Mouse (Mus musculus) lung, embryonic 16.5 days (tissue): ENCODE data around the gene Gnat2. TPM values are rescaled to one million over a fixed set of nuclear protein-coding genes. Genes with fewer than 3 reads are reported as not detected.
A peak's percentile ranks its signal among the peaks of the same experiment; 100 is the strongest.

Experiments used
- ATAC-seq: fragments of 200-750 bp; cut with Nextera tagmentation; 2 replicates; pipeline ENCODE4 v1.8.0; 2017; ENCODE audit warnings: low read depth, mild to moderate bottlenecking, moderate library complexity
- H3K27ac ChIP-seq: fragments of 300-500 bp; sonication (generic); 2 replicates; pipeline ENCODE4 v1.5.1; 2014; ENCODE audit warnings: mild to moderate bottlenecking, control low read depth, low read length
- H3K27me3 ChIP-seq: fragments of 300-500 bp; sonication (generic); 2 replicates; pipeline ENCODE4 v1.6.1; 2014; ENCODE audit warnings: low read depth, low read length, mixed read lengths; ENCODE audit not compliant: control insufficient read depth, insufficient read depth
- H3K36me3 ChIP-seq: fragments of 300-500 bp; sonication (generic); 2 replicates; pipeline ENCODE4 v1.6.1; 2014; ENCODE audit warnings: low read length; ENCODE audit not compliant: control insufficient read depth, insufficient read depth
- H3K4me1 ChIP-seq: fragments of 300-500 bp; sonication (generic); replicated peaks from 2 replicates; pipeline ENCODE4 v1.6.1; 2014; ENCODE audit warnings: low read length, mixed read lengths; ENCODE audit not compliant: control insufficient read depth, insufficient read depth
- H3K4me2 ChIP-seq: fragments of 300-500 bp; sonication (generic); 2 replicates; pipeline ENCODE4 v1.6.1; 2014; ENCODE audit warnings: low read depth, low read length, control low read depth
- H3K4me3 ChIP-seq: fragments of 300-500 bp; sonication (generic); 2 replicates; pipeline ENCODE4 v1.5.1; 2014; ENCODE audit warnings: mild to moderate bottlenecking, low read length, control low read depth
- H3K9ac ChIP-seq: fragments of 300-500 bp; sonication (generic); 2 replicates; pipeline ENCODE4 v1.6.1; 2014; ENCODE audit warnings: low read length, control low read depth
- H3K9me3 ChIP-seq: fragments of 300-500 bp; sonication (generic); 2 replicates; pipeline ENCODE4 v1.6.1; 2016; ENCODE audit warnings: low read length; ENCODE audit not compliant: control insufficient read depth
- WGBS: fragments of 180-500 bp; shearing (Covaris S2); extraction: QIAGEN DNeasy Blood & Tissue Kit; methylation state at CpG from one replicate; pipeline ENCODE4 v1.1.7; 2014; 5-methylcytosine and 5-hydroxymethylcytosine counted together
- polyA plus RNA-seq: library from polyadenylated mRNA; unstranded; fragments of >200 nt; fragmentation: Nextera tagmentation; extraction: Ambion mirVana; gene quantifications from 2 replicates; pipeline ENCODE4 v1.2.1, GENCODE M21; 2015

The Gnat2 gene
- 0.80 and 1.6 TPM in 2 replicates for polyA plus RNA-seq

GRCm38 (mm10) chr3:108092536-108093115 lies at the start of gene Gnat2:
Gene Gnat2, plus strand, starts transcription at chr3:108092789.
- Histone ChIP-seq H3K27ac (no peak within 1 kb of the TSS), H3K9me3 (no peaks in the 10 kb centered on the region), H3K4me1 (0 out of 2 replicates have a peak, but pooled peaks cover 3% of the 10 kb centered on the region), H3K4me3 (no peak within 1 kb of the TSS), H3K36me3 (no peaks in the 10 kb centered on the region), H3K27me3 (no peaks in the 10 kb centered on the region), H3K9ac (no peak within 1 kb of the TSS), H3K4me2 (no peak within 1 kb of the TSS)
- WGBS: 75% methylated on average over 15 of the region's 15 CpGs
- ATAC-seq: no peak

- peak within 1 kb of the TSS; percentile 90 for H3K4me2 ChIP-seq
- peak within 1 kb of the TSS; percentile 68 for H3K27ac ChIP-seq
- no peaks in the 10 kb centered on the region for H3K27me3 ChIP-seq
- peak; percentile 97 for ATAC-seq
- H3K9me3 ChIP-seq: no peaks in the 10 kb centered on the region
- peaks cover 3% of the 10 kb centered on the region; the same call in 1 of the 2 replicates for H3K4me1 ChIP-seq
- H3K9ac ChIP-seq: peak within 1 kb of the TSS; percentile 75
- no peaks in the 10 kb centered on the region for H3K36me3 ChIP-seq
- WGBS: 3% methylated on average over 29 of the region's 29 CpGs
- peak within 1 kb of the TSS; percentile 61 for H3K4me3 ChIP-seq
Observed at GRCm38 (mm10) chr3:108044394-108045140, 48.0 kb upstream of the Gnat2 start, which contains the start of gene Gstm4. Gene Gstm4, minus strand, starts transcription at chr3:108044894.

- H3K9me3 ChIP-seq: no peaks in the 10 kb centered on the region
- H3K4me2 ChIP-seq: no peak overlapping the region
- H3K36me3 ChIP-seq: no peaks in the 10 kb centered on the region
- peaks cover 3% of the 10 kb centered on the region; the same call in 1 of the 2 replicates for H3K4me1 ChIP-seq
- ATAC-seq: no peak
- WGBS: 79% methylated on average over 2 of the region's 2 CpGs
- H3K9ac ChIP-seq: no peak overlapping the region
- H3K27me3 ChIP-seq: no peaks in the 10 kb centered on the region
- no peak overlapping the region for H3K4me3 ChIP-seq
- H3K27ac ChIP-seq: no peak overlapping the region
Observed at GRCm38 (mm10) chr3:108046944-108047655, 45.5 kb upstream of the Gnat2 start.

- Histone ChIP-seq H3K36me3 (no peaks in the 10 kb centered on the region), H3K4me3 (no peak overlapping the region), H3K4me2 (no peak overlapping the region), H3K27ac (no peak overlapping the region), H3K9me3 (no peaks in the 10 kb centered on the region), H3K9ac (no peak overlapping the region), H3K27me3 (no peaks in the 10 kb centered on the region), H3K4me1 (peaks cover 3% of the 10 kb centered on the region; the same call in 1 of the 2 replicates)
- WGBS: 46% methylated on average over 3 of the region's 3 CpGs
- ATAC-seq: no peak
Observed at GRCm38 (mm10) chr3:108048306-108048705, 44.3 kb upstream of the Gnat2 start.

GRCm38 (mm10) chr3:108050493-108050892 lies 42.1 kb upstream of the Gnat2 start:
- ATAC-seq: no peak
- H3K9ac ChIP-seq: no peak overlapping the region
- no peak overlapping the region for H3K27ac ChIP-seq
- no peaks in the 10 kb centered on the region for H3K4me1 ChIP-seq
- no peaks in the 10 kb centered on the region for H3K9me3 ChIP-seq
- H3K36me3 ChIP-seq: no peaks in the 10 kb centered on the region
- WGBS: 85% methylated on average over 5 of the region's 5 CpGs
- H3K4me3 ChIP-seq: no peak overlapping the region
- H3K27me3 ChIP-seq: no peaks in the 10 kb centered on the region
- no peak overlapping the region for H3K4me2 ChIP-seq

GRCm38 (mm10) chr3:108061420-108061819 lies 31.2 kb upstream of the Gnat2 start:
- Histone ChIP-seq H3K9me3 (no peaks in the 10 kb centered on the region), H3K27ac (no peak overlapping the region), H3K4me3 (peak overlapping the region; percentile 22; the same call in 1 of the 2 replicates), H3K27me3 (no peaks in the 10 kb centered on the region), H3K4me1 (no peaks in the 10 kb centered on the region), H3K4me2 (peak overlapping the region; percentile 47), H3K36me3 (no peaks in the 10 kb centered on the region), H3K9ac (0 out of 2 replicates have a peak overlapping the region, but pooled peaks have one; percentile 36)
- no peak for ATAC-seq
- WGBS: 14% methylated on average over 7 of the region's 7 CpGs

- H3K4me3 ChIP-seq: no peak overlapping the region
- no peak overlapping the region for H3K27ac ChIP-seq
- no peaks in the 10 kb centered on the region for H3K27me3 ChIP-seq
- no peaks in the 10 kb centered on the region for H3K36me3 ChIP-seq
- H3K4me1 ChIP-seq: no peaks in the 10 kb centered on the region
- H3K4me2 ChIP-seq: no peak overlapping the region
- 70% methylated on average over 8 of the region's 8 CpGs for WGBS
- no peak overlapping the region for H3K9ac ChIP-seq
- no peak for ATAC-seq
- no peaks in the 10 kb centered on the region for H3K9me3 ChIP-seq
Observed at GRCm38 (mm10) chr3:108062648-108063047, 29.9 kb upstream of the Gnat2 start.

- Histone ChIP-seq H3K4me3 (no peak overlapping the region), H3K4me1 (no peaks in the 10 kb centered on the region), H3K4me2 (no peak overlapping the region), H3K9me3 (no peaks in the 10 kb centered on the region), H3K36me3 (no peaks in the 10 kb centered on the region), H3K27me3 (no peaks in the 10 kb centered on the region), H3K27ac (no peak overlapping the region), H3K9ac (no peak overlapping the region)
- ATAC-seq: no peak
- 76% methylated on average over 4 of the region's 4 CpGs for WGBS
Observed at GRCm38 (mm10) chr3:108064672-108065071, 27.9 kb upstream of the Gnat2 start.

GRCm38 (mm10) chr3:108065551-108065950 lies 27.0 kb upstream of the Gnat2 start:
- Histone ChIP-seq H3K4me2 (no peak overlapping the region), H3K27me3 (no peaks in the 10 kb centered on the region), H3K4me1 (no peaks in the 10 kb centered on the region), H3K36me3 (no peaks in the 10 kb centered on the region), H3K9ac (no peak overlapping the region), H3K27ac (no peak overlapping the region), H3K4me3 (no peak overlapping the region), H3K9me3 (no peaks in the 10 kb centered on the region)
- no peak for ATAC-seq
- 77% methylated on average over 9 of the region's 9 CpGs for WGBS
